Mouse (Mus musculus): ENCODE measurements around the gene Atf7ip.

DNA sequence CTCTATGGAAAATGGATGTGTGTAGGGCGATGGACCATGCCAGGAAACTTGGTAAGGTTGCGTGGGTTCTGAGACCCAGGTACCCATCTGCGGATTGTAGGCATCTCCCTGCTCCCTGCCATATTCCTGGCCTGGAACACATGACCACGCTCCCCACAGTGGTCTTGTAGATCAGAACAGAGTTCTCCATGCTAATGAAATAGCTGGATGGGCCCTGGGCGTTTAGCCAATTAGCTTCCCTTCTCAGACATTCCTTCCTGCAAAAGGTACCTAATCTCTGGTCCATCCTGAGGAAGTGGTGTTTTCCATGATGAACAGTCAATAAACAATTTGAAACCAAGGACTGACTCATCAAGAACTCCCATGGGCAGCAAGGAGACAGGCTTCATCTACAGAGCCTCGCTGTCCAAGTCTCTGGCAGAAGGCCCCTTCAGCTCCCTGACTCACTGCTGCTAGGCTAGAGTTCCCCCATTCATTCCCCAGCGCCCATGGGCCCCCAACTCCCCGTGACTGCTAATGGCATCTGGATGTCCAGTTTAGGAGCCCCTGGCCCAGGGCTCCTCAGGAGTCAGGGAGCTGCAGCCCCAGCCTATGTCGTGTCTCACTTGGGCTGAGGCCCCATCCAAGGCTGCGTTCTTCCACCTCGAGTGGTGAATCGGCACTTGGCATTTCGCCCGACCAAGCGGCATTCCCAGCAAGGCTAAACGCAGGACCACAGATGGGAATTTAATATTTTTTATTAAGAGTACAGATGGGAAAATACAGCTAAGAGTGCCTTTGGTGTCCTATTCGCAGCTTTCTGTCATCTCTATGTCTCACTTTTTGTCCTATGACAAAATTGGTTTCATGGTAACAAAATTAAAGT, 105.6 kb downstream of the Atf7ip start:
- no peak for TF ChIP-seq NANOG (IDR thresholded peaks at IDR 0.05; ENCODE audit: borderline replicate concordance, low read length)
- no peak for TF ChIP-seq CTCF (conservative IDR thresholded peaks at IDR 0.05; ENCODE audit: low read length)
- TF ChIP-seq POU5F1 (IDR thresholded peaks at IDR 0.05; ENCODE audit: borderline replicate concordance, low read length): no peak
